Mouse (Mus musculus): ENCODE results near the gene Cplane1. TPM values are rescaled to one million over a fixed set of nuclear protein-coding genes. Genes with fewer than 3 reads are reported as not detected.
"Not testable (repeated sequence)": the region's sequence is repeated elsewhere in the genome, so short reads cannot be mapped to it uniquely, and the experiment has no call there.

Gene Cplane1
- polyA plus RNA-seq, 1 experiment from 2014 or later = 26.6 TPM

DNA sequence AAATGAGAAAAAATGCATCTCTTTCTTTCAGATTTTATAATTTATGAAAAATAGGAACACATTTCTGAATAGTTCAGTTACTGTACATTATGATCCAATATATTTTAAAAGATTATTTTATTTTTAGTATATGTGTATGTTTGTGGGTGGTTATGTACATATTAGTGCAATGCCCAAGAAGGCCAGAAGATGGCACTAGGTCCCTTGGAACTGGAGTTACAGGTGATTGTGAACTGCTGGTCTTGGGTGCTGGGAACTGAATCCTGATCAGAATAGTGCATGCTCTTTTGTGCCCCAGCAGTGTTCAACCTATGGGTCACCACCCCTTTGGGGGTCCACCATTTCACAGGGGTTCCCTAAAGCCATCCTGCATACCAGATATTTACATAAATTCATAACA lies 31.4 kb downstream of the Cplane1 start:
- no peaks in the 10 kb centered on the region for H3K9me3 ChIP-seq (ENCODE audit: control insufficient read depth, low read length)
- H3K36me3 ChIP-seq (ENCODE audit: control insufficient read depth, insufficient read depth, low read length) = peaks cover 10% of the 10 kb centered on the region
- H3K4me3 ChIP-seq (ENCODE audit: low read depth, low read length) = no peak overlapping the region
- H3K27ac ChIP-seq (ENCODE audit: low read depth, low read length) = no peak overlapping the region
- DNase-seq (ENCODE audit: low spot score) (no peak), ATAC-seq (ENCODE audit: low FRiP score) (no peak)
- no peaks in the 10 kb centered on the region for H3K4me1 ChIP-seq (replicated peaks; ENCODE audit: control insufficient read depth, insufficient read depth, low read length)
- no peak overlapping the region for H3K4me2 ChIP-seq (replicated peaks; ENCODE audit: low read depth, low read length)
- H3K9ac ChIP-seq (ENCODE audit: low read depth, low read length) = no peak overlapping the region
- H3K27me3 ChIP-seq (ENCODE audit: control insufficient read depth, insufficient read depth, low read length) = no peaks in the 10 kb centered on the region

- Histone ChIP-seq H3K27ac (ENCODE audit: low read depth, low read length) (no peak overlapping the region), H3K9ac (ENCODE audit: low read depth, low read length) (no peak overlapping the region), H3K4me2 (replicated peaks; ENCODE audit: low read depth, low read length) (no peak overlapping the region), H3K9me3 (ENCODE audit: control insufficient read depth, low read length) (no peaks in the 10 kb centered on the region), H3K36me3 (ENCODE audit: control insufficient read depth, insufficient read depth, low read length) (peaks cover 6% of the 10 kb centered on the region), H3K4me3 (ENCODE audit: low read depth, low read length) (no peak overlapping the region), H3K27me3 (ENCODE audit: control insufficient read depth, insufficient read depth, low read length) (no peaks in the 10 kb centered on the region), H3K4me1 (replicated peaks; ENCODE audit: control insufficient read depth, insufficient read depth, low read length) (no peaks in the 10 kb centered on the region)
- no peak for DNase-seq (ENCODE audit: low spot score)
- 95% methylated on average over 6 of the region's 6 CpGs for WGBS
- ATAC-seq (ENCODE audit: low FRiP score) = no peak
These were observed 39.5 kb downstream of the Cplane1 start for GRCm38 (mm10) chr15:8208362-8208761.

- Histone ChIP-seq H3K36me3 (ENCODE audit: control insufficient read depth, insufficient read depth, low read length) (0 out of 2 replicates have a peak, but pooled peaks cover 5% of the 10 kb centered on the region), H3K4me3 (ENCODE audit: low read depth, low read length) (no peak overlapping the region)
- ATAC-seq (ENCODE audit: low FRiP score) = no peak
These were observed 45.9 kb downstream of the Cplane1 start for GRCm38 (mm10) chr15:8214811-8215210.

GRCm38 (mm10) chr15:8234167-8234566 lies 65.3 kb downstream of the Cplane1 start:
- not testable (repeated sequence) for ATAC-seq (ENCODE audit: low FRiP score); H3K4me3 ChIP-seq (ENCODE audit: low read depth, low read length); H3K27me3 ChIP-seq (ENCODE audit: control insufficient read depth, insufficient read depth, low read length); H3K27ac ChIP-seq (ENCODE audit: low read depth, low read length); H3K9ac ChIP-seq (ENCODE audit: low read depth, low read length); H3K4me2 ChIP-seq (replicated peaks; ENCODE audit: low read depth, low read length); DNase-seq (ENCODE audit: low spot score); H3K9me3 ChIP-seq (ENCODE audit: control insufficient read depth, low read length); H3K4me1 ChIP-seq (replicated peaks; ENCODE audit: control insufficient read depth, insufficient read depth, low read length)
- peaks cover 19% of the 10 kb centered on the region for H3K36me3 ChIP-seq (ENCODE audit: control insufficient read depth, insufficient read depth, low read length)
- WGBS = 78% methylated on average over 1 of the region's 1 CpGs

More at GRCm38 (mm10) chr15:8214811-8215210, 45.9 kb downstream of the Cplane1 start:
- Histone ChIP-seq H3K4me1 (replicated peaks; ENCODE audit: control insufficient read depth, insufficient read depth, low read length) (no peaks in the 10 kb centered on the region), H3K9me3 (ENCODE audit: control insufficient read depth, low read length) (no peaks in the 10 kb centered on the region), H3K9ac (ENCODE audit: low read depth, low read length) (no peak overlapping the region), H3K27ac (ENCODE audit: low read depth, low read length) (no peak overlapping the region), H3K4me2 (replicated peaks; ENCODE audit: low read depth, low read length) (no peak overlapping the region), H3K27me3 (ENCODE audit: control insufficient read depth, insufficient read depth, low read length) (no peaks in the 10 kb centered on the region)
- WGBS = 95% methylated on average over 13 of the region's 13 CpGs
- DNase-seq (ENCODE audit: low spot score) = no peak

GRCm38 (mm10) chr15:8265946-8266345 lies 97.0 kb downstream of the Cplane1 start:
- 86% methylated on average over 3 of the region's 3 CpGs for WGBS
- no peak for ATAC-seq (ENCODE audit: low FRiP score)
- Histone ChIP-seq H3K4me2 (replicated peaks; ENCODE audit: low read depth, low read length) (no peak overlapping the region), H3K4me3 (ENCODE audit: low read depth, low read length) (no peak overlapping the region), H3K9ac (ENCODE audit: low read depth, low read length) (no peak overlapping the region), H3K27me3 (ENCODE audit: control insufficient read depth, insufficient read depth, low read length) (no peaks in the 10 kb centered on the region), H3K9me3 (ENCODE audit: control insufficient read depth, low read length) (no peaks in the 10 kb centered on the region), H3K4me1 (replicated peaks; ENCODE audit: control insufficient read depth, insufficient read depth, low read length) (no peaks in the 10 kb centered on the region), H3K27ac (ENCODE audit: low read depth, low read length) (no peak overlapping the region), H3K36me3 (ENCODE audit: control insufficient read depth, insufficient read depth, low read length) (peaks cover 11% of the 10 kb centered on the region)
- DNase-seq (ENCODE audit: low spot score) = no peak

GRCm38 (mm10) chr15:8267211-8267610 lies 98.3 kb downstream of the Cplane1 start:
- no peak for DNase-seq (ENCODE audit: low spot score)
- Histone ChIP-seq H3K4me2 (replicated peaks; ENCODE audit: low read depth, low read length) (no peak overlapping the region), H3K36me3 (ENCODE audit: control insufficient read depth, insufficient read depth, low read length) (peaks cover 11% of the 10 kb centered on the region), H3K27me3 (ENCODE audit: control insufficient read depth, insufficient read depth, low read length) (no peaks in the 10 kb centered on the region), H3K4me1 (replicated peaks; ENCODE audit: control insufficient read depth, insufficient read depth, low read length) (no peaks in the 10 kb centered on the region), H3K4me3 (ENCODE audit: low read depth, low read length) (no peak overlapping the region), H3K9me3 (ENCODE audit: control insufficient read depth, low read length) (no peaks in the 10 kb centered on the region), H3K27ac (ENCODE audit: low read depth, low read length) (no peak overlapping the region), H3K9ac (ENCODE audit: low read depth, low read length) (no peak overlapping the region)
- 95% methylated on average over 3 of the region's 3 CpGs for WGBS
- ATAC-seq (ENCODE audit: low FRiP score) = no peak

DNA sequence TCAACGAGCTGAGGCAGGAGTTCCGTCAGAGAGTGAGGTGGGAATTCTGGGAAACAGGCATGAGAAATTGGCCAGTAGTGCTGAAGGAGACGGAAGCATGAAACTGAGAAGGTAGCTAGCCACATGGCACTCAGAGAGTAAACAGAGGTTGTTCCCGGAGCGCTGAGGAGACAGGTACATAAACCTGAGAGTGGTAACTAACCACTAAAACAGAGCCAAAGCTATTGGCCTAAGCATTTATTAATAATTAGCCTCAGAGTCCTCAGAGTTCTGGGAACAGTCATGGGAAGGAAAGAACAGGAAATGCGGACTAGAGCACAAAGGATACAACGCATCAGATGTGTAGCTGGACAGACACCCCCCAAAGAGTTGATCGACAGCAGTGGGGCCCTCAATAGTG lies 99.3 kb downstream of the Cplane1 start:
- H3K36me3 ChIP-seq (ENCODE audit: control insufficient read depth, insufficient read depth, low read length) = peaks cover 5% of the 10 kb centered on the region
- WGBS = 93% methylated on average over 8 of the region's 8 CpGs
- ATAC-seq (ENCODE audit: low FRiP score) = no peak

GRCm38 (mm10) chr15:8271952-8272351 lies 103.0 kb downstream of the Cplane1 start:
- Histone ChIP-seq H3K27me3 (ENCODE audit: control insufficient read depth, insufficient read depth, low read length) (no peaks in the 10 kb centered on the region), H3K36me3 (ENCODE audit: control insufficient read depth, insufficient read depth, low read length) (peaks cover 3% of the 10 kb centered on the region; the same call in 1 of the 2 replicates), H3K9me3 (ENCODE audit: control insufficient read depth, low read length) (no peaks in the 10 kb centered on the region), H3K4me2 (replicated peaks; ENCODE audit: low read depth, low read length) (no peak overlapping the region), H3K4me1 (replicated peaks; ENCODE audit: control insufficient read depth, insufficient read depth, low read length) (no peaks in the 10 kb centered on the region), H3K4me3 (ENCODE audit: low read depth, low read length) (no peak overlapping the region), H3K27ac (ENCODE audit: low read depth, low read length) (no peak overlapping the region), H3K9ac (ENCODE audit: low read depth, low read length) (no peak overlapping the region)
- no peak for DNase-seq (ENCODE audit: low spot score)
- no peak for ATAC-seq (ENCODE audit: low FRiP score)
- 89% methylated on average over 8 of the region's 8 CpGs for WGBS

More for the DNA sequence above, 99.3 kb downstream of the Cplane1 start:
- no peak overlapping the region for H3K4me2 ChIP-seq (replicated peaks; ENCODE audit: low read depth, low read length)
- no peaks in the 10 kb centered on the region for H3K27me3 ChIP-seq (ENCODE audit: control insufficient read depth, insufficient read depth, low read length)
- H3K27ac ChIP-seq (ENCODE audit: low read depth, low read length) = no peak overlapping the region
- H3K9ac ChIP-seq (ENCODE audit: low read depth, low read length) = no peak overlapping the region
- H3K4me3 ChIP-seq (ENCODE audit: low read depth, low read length) = no peak overlapping the region
- DNase-seq (ENCODE audit: low spot score) = no peak
- H3K4me1 ChIP-seq (replicated peaks; ENCODE audit: control insufficient read depth, insufficient read depth, low read length) = no peaks in the 10 kb centered on the region
- H3K9me3 ChIP-seq (ENCODE audit: control insufficient read depth, low read length) = no peaks in the 10 kb centered on the region

DNA sequence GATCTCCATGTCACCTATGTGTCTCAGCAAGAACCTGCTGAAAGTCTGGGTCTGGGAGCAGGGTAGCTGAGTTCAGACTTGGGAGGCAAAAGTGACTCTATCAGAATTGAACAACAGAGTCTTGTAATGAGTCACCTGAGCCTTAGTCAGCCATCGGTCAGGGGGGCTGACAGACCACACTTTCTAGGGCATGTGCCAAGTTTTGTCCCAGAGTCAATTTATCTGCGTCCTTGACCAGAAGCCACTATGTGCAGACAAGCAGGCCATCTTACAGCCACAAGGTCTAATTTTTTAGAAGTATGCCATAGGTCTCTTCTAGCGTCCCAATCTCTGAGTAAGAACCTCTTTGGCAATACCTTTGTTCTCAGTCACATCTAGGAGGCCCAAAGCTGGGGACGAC lies 109.0 kb downstream of the Cplane1 start:
- not testable (repeated sequence) for H3K9me3 ChIP-seq (ENCODE audit: control insufficient read depth, low read length); H3K4me2 ChIP-seq (replicated peaks; ENCODE audit: low read depth, low read length); ATAC-seq (ENCODE audit: low FRiP score); H3K4me1 ChIP-seq (replicated peaks; ENCODE audit: control insufficient read depth, insufficient read depth, low read length); H3K27me3 ChIP-seq (ENCODE audit: control insufficient read depth, insufficient read depth, low read length); DNase-seq (ENCODE audit: low spot score); H3K4me3 ChIP-seq (ENCODE audit: low read depth, low read length); H3K27ac ChIP-seq (ENCODE audit: low read depth, low read length); H3K9ac ChIP-seq (ENCODE audit: low read depth, low read length); H3K36me3 ChIP-seq (ENCODE audit: control insufficient read depth, insufficient read depth, low read length)
- 96% methylated on average over 4 of the region's 4 CpGs for WGBS
